Mouse (Mus musculus) stomach, postnatal 0 days (tissue): Measurements from ENCODE around the gene Lrcol1. TPM values are rescaled to one million over a fixed set of nuclear protein-coding genes. Genes with fewer than 3 reads are reported as not detected.

Experiments
- ATAC-seq: fragments of 200-750 bp; cut with Nextera tagmentation; 2 replicates; pipeline ENCODE4 v1.8.0; 2017; ENCODE audit not compliant: low FRiP score, low TSS enrichment
- DNase-seq: peaks from one replicate; pipeline ENCODE4 v3.0.0-alpha.2; 2016; ENCODE audit warnings: low spot score
- H3K27ac ChIP-seq: fragments of 300-500 bp; sonication (generic); replicated peaks from 2 replicates; pipeline ENCODE4 v1.5.1; 2014; ENCODE audit warnings: mild to moderate bottlenecking, control low read depth
- H3K27me3 ChIP-seq: fragments of 300-500 bp; sonication (generic); 2 replicates; pipeline ENCODE4 v1.6.1; 2014; ENCODE audit warnings: low read length; ENCODE audit not compliant: control insufficient read depth, insufficient read depth
- H3K36me3 ChIP-seq: fragments of 300-500 bp; sonication (generic); 2 replicates; pipeline ENCODE4 v1.6.1; 2014; ENCODE audit warnings: low read length, mixed read lengths; ENCODE audit not compliant: control insufficient read depth, insufficient read depth
- H3K4me1 ChIP-seq: fragments of 300-500 bp; sonication (generic); replicated peaks from 2 replicates; pipeline ENCODE4 v1.6.1; 2014; ENCODE audit warnings: antibody characterized with exemption; ENCODE audit not compliant: control insufficient read depth, insufficient read depth
- H3K4me2 ChIP-seq: fragments of 300-500 bp; sonication (generic); replicated peaks from 2 replicates; pipeline ENCODE4 v1.6.1; 2014; ENCODE audit warnings: low read depth, mild to moderate bottlenecking, control low read depth, moderate library complexity
- H3K4me3 ChIP-seq: fragments of 300-500 bp; sonication (generic); 2 replicates; pipeline ENCODE4 v1.5.1; 2014; ENCODE audit warnings: low read depth, low read length, control low read depth
- H3K9ac ChIP-seq: fragments of 300-500 bp; sonication (generic); 2 replicates; pipeline ENCODE4 v1.6.1; 2014; ENCODE audit warnings: mild to moderate bottlenecking, low read length, control low read depth, mixed read lengths
- H3K9me3 ChIP-seq: fragments of 300-500 bp; sonication (generic); 2 replicates; pipeline ENCODE4 v1.6.1; 2016; ENCODE audit warnings: low read length; ENCODE audit not compliant: control insufficient read depth
- CTCF ChIP-seq: IDR thresholded peaks from 2 replicates; pipeline ENCODE4 v1.5.1; 2016; ENCODE audit warnings: antibody characterized with exemption, low read depth, mild to moderate bottlenecking, moderate library complexity
- EP300 ChIP-seq: optimal IDR thresholded peaks from 2 replicates; pipeline ENCODE3; 2016; ENCODE audit warnings: antibody characterized with exemption
- WGBS: fragments of 180-500 bp; shearing (Covaris S2); extraction: QIAGEN DNeasy Blood & Tissue Kit; methylation state at CpG from one replicate; pipeline ENCODE4 v1.1.7; 2014; 5-methylcytosine and 5-hydroxymethylcytosine counted together
- polyA plus RNA-seq: library from polyadenylated mRNA; unstranded; fragments of >200 nt; fragmentation: Nextera tagmentation; extraction: Ambion mirVana; gene quantifications from 2 replicates; pipeline ENCODE4 v1.2.1, GENCODE M21; 2015

The Lrcol1 gene
- polyA plus RNA-seq, 1 experiment from 2014 or later, result not detected

- no peaks in the 10 kb centered on the region for H3K9me3 ChIP-seq
- H3K27me3 ChIP-seq, result no peaks in the 10 kb centered on the region
- no peaks in the 10 kb centered on the region for H3K4me1 ChIP-seq
- H3K9ac ChIP-seq, result no peak overlapping the region
- ATAC-seq, result no peak
- no peak overlapping the region for H3K4me2 ChIP-seq
- H3K4me3 ChIP-seq, result no peak overlapping the region
- 84% methylated on average over 6 of the region's 6 CpGs for WGBS
- no peak overlapping the region for H3K27ac ChIP-seq
- TF ChIP-seq EP300, result no peak
- TF ChIP-seq CTCF, result no peak
- H3K36me3 ChIP-seq, result no peaks in the 10 kb centered on the region
- no peak for DNase-seq
Measured at GRCm38 (mm10) chr5:110361465-110361864, 16.9 kb downstream of the Lrcol1 start.

- peak overlapping the region; percentile 50 for H3K4me3 ChIP-seq
- H3K27ac ChIP-seq, result no peak overlapping the region
- peak overlapping the region; percentile 88 for H3K4me2 ChIP-seq
- no peaks in the 10 kb centered on the region for H3K4me1 ChIP-seq
- no peaks in the 10 kb centered on the region for H3K27me3 ChIP-seq
- no peaks in the 10 kb centered on the region for H3K9me3 ChIP-seq
- peaks cover 1% of the 10 kb centered on the region; the same call in 1 of the 2 replicates for H3K36me3 ChIP-seq
- TF ChIP-seq CTCF (no peak), EP300 (no peak)
- DNase-seq (no peak), ATAC-seq (no peak)
- H3K9ac ChIP-seq, result peak overlapping the region; percentile 66
- 4% methylated on average over 18 of the region's 28 CpGs for WGBS
Measured at GRCm38 (mm10) chr5:110362813-110363178, 18.3 kb downstream of the Lrcol1 start.

GRCm38 (mm10) chr5:110363179-110363821, 18.8 kb downstream of the Lrcol1 start:
- H3K4me1 ChIP-seq, result no peaks in the 10 kb centered on the region
- H3K9me3 ChIP-seq, result no peaks in the 10 kb centered on the region
- DNase-seq (peak; percentile 89), ATAC-seq (peak; percentile 92)
- WGBS, result 6% methylated on average over 49 of the region's 72 CpGs
- peaks cover 4% of the 10 kb centered on the region; the same call in 1 of the 2 replicates for H3K36me3 ChIP-seq
- H3K9ac ChIP-seq, result peak overlapping the region; percentile 66
- peak overlapping the region; percentile 40; the same call in 1 of the 2 replicates for H3K27ac ChIP-seq
- peak overlapping the region; percentile 88 for H3K4me2 ChIP-seq
- TF ChIP-seq CTCF (peak; percentile 63), EP300 (no peak)
- peak overlapping the region; percentile 50 for H3K4me3 ChIP-seq
- H3K27me3 ChIP-seq, result no peaks in the 10 kb centered on the region

- TF ChIP-seq EP300 (no peak), CTCF (peak; percentile 20; the same call in 1 of the 2 replicates)
- no peaks in the 10 kb centered on the region for H3K9me3 ChIP-seq
- WGBS, result 54% methylated on average over 11 of the region's 11 CpGs
- H3K4me3 ChIP-seq, result peak overlapping the region; percentile 50; the same call in 1 of the 2 replicates
- peak overlapping the region; percentile 88 for H3K4me2 ChIP-seq
- H3K27me3 ChIP-seq, result no peaks in the 10 kb centered on the region
- peak overlapping the region; percentile 66; the same call in 1 of the 2 replicates for H3K9ac ChIP-seq
- H3K4me1 ChIP-seq, result no peaks in the 10 kb centered on the region
- ATAC-seq (peak; percentile 10; the same call in 1 of the 2 replicates), DNase-seq (no peak)
- peaks cover 4% of the 10 kb centered on the region; the same call in 1 of the 2 replicates for H3K36me3 ChIP-seq
- H3K27ac ChIP-seq, result peak overlapping the region; percentile 40; the same call in 1 of the 2 replicates
Measured at GRCm38 (mm10) chr5:110363822-110364545, 19.5 kb downstream of the Lrcol1 start.

- DNase-seq, result peak; percentile 75
- Histone ChIP-seq H3K27ac (no peak overlapping the region), H3K9ac (no peak overlapping the region), H3K27me3 (no peaks in the 10 kb centered on the region), H3K4me1 (no peaks in the 10 kb centered on the region), H3K9me3 (no peaks in the 10 kb centered on the region), H3K4me3 (no peak overlapping the region), H3K4me2 (no peak overlapping the region), H3K36me3 (peaks cover 7% of the 10 kb centered on the region; the same call in 1 of the 2 replicates)
- TF ChIP-seq EP300, result no peak
- TF ChIP-seq CTCF, result peak; percentile 81
- 0 out of 2 replicates have a peak, but pooled peaks have one; percentile 27 for ATAC-seq
- 70% methylated on average over 8 of the region's 8 CpGs for WGBS
Measured at GRCm38 (mm10) chr5:110376802-110377433, 32.4 kb downstream of the Lrcol1 start.
